Mouse (Mus musculus): ENCODE results near the gene Foxo4. TPM values are rescaled to one million over a fixed set of nuclear protein-coding genes. Genes with fewer than 3 reads are reported as not detected.

Foxo4 gene
- total RNA-seq (2023): 21.4 and 28.5 TPM in 2 replicates

DNA sequence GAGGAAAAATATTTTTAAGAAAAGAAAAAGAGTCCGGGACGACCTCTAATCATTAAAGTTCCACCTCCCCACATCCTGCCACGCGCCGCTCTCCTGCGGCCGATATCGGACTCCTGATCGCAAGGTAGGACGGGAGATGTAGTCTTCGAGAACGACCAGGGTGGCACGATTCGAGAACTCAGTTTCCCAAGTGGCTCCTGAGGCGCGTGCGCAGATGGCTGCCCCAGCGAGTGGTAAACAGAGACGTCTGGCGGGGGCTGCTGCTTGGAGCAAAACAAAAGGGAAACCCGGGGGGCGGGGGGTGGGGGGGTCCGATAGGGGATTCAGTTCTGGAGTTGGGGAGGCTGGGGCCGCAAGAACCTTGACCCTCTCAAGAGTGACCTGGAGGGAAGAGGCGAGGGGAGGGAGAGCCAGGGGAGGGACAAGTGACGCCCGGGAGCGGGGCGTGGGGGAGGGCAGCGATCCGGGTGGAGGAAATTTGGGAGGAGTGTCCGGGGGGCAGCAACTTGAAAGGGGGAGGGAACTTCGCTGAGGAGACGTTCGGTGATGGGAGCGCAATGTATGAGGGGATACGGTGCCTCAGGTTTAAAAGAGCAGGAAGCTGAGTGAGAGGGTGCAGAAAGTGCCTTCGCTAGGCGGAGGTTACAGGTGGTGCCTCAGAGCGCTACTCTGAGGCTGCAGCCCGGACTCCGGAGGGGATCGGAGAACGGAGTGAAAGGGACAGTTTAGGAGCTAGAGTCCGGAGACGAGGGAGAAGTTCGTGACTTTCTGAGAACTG is at the start of gene Foxo4:
Gene Foxo4 (plus strand): TSS at position 577 of the 778 bp plus-strand sequence.

DNA sequence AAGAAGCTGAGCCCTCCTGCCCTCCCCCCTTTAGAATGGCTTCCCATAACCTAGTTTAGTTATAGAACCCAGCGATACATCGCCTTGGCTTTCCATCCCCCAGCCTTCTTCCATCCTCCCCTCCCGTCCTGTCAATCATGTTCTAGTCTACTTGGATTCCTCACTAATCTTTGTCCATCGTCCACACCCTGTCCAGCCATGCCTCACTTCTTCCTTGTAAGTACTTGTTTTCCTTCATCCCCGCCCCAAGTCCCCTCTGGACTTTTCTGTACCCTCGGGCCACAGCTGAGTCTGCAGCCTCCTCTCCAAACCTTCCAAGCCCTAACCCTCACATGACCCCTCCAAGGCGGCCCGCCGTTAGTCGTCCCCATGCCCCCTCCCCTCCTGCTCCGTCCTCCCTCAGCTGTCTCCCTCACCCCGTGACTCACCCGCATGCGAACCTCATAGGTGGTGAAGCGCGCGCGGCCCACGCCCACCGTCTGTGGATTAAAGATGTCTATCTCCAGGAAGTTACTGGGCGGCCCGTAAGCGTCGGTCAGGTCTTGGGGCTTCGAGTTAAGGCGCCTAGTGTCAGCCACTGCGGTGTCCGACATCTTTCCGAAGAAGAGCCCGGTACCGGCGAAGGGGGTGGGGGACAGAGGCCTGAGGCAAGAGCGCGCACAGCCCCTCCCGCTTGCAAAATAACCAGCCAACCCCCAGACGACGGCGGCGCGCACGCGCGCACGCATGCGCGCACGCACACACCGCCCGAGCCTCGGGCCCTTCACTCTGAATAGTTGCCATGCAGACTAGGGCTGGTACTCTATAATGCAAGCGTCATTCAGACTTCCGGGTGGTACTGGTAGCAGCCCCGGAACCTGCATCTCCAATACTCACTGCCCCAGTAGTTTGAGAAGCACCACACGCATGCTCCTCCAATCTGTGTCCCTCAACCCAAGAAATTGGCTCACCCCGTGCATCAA is 32.2 kb upstream of the Foxo4 start, which contains the start of gene Snx12:
Gene Snx12 (minus strand): TSS at position 730 of the 962 bp plus-strand sequence.

DNA sequence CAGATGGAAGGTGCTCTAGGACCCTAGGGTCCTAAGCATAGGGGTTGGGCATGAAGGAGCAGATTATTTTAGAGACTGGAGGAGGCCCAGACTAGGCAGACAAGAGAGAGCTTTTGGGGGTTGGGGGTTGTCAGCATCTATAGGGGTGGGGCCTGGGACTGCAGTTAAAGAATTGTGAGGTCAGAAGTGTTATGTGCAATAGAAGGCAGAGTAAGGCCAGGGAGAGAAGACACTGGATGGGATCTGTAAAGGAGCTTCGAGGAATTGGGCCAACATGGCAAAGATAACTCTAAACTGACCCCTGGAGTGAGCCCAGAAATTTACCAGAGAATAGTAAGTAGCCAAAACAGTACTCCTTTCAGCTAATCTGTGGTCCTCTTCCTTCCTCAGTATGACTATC is 9.6 kb downstream of the Foxo4 start, which contains the start of gene Gm614:
Gene Gm614 (minus strand): TSS at position 101 of the 400 bp plus-strand sequence.

DNA sequence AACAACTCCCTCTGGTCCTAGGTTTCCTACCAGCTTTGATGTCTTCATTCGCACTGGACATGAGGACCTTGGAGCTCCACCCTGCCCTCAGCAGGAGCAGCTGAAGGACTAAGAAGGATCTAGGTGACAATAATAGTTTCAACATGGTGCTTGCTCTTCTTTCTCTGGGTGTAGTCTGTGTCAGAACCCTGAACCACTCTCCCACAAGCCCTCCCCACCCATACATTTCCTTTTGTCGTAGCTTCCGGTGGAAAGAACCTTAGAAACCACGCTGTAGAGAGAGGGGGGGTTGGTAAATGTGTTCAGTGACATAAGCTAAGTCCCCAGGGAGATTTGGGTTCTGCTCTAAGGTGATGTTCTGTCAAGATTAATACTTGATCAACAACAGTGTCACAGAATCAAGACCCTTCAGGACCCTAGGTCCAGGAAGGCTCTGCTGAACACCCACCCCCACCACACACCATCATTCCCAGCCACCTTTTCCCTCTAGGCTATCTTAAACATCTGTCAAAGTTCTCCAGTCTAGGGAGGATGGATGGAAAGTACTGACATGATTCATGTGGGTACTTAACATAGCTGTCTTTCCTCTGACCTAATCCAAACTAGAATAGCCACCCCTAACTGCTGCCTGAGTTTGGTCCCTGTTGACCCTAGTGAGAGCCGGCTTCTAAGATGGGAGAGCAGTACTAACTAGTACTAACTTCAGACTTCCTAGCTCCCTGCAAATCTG is 13.9 kb downstream of the Foxo4 start, which contains the start of gene Il2rg:
Gene Il2rg (minus strand): TSS at position 231 of the 730 bp plus-strand sequence.

DNA sequence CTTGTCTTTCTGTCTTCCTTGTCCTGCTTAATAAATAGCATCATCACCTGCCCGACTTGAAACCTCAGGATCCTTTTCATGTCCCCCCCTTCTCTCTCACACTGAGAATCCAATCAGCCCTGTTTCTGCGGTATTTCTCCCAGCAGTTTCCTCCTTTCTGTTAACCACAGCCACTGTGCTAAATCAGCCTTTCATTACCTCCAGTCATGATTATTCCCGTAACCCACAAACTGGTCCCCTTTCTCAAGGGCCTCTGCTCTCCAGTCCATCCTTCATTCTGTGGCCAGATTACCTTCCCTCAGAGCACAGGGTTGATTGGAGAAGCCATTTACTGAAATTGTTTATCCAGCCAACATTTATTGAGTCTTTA is 14.4 kb downstream of the Foxo4 start, which contains the start of gene Gm20489:
Gene Gm20489 (minus strand): TSS at position 269 of the 370 bp plus-strand sequence.

DNA sequence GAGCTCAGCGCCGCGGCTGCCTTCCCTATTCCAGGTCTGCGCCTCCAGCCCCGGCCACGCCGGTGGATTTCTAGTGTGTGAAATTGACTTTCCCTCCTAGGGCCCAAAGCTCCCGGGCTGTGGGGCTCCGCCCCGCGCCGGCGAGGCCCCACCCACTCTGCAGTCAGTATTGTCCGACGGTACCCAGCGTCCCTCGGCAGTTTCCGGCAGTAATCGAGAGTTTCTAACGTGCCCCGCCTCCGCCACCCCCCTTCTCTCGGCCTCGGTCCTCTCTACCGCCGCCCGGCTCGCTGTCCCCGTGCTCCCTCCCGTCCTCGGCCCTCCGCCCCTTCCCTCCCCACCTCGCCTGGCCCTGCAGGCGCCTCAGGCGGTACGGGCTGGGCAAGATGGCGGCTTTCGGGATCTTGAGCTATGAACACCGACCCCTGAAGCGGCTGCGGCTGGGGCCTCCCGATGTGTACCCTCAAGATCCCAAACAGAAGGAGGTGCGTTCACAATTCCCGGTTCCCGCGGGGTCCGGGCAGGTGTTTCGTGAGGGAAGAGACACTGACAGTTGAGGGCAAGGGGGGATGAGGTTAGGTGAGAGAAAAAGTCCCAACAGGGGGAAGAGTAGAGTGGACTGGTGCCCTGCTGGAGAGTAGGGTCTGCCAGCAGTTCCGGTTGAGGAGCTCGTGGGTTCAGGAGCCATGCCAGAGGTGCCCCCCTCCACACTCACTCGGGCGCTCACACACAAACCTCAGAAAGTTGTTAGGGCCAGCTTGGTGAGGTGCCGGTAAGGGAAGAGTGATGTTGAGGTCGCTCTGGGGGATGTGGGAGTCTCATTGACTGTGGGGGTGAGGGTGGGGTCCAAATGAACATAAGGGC is 19.8 kb downstream of the Foxo4 start, which contains the start of gene Med12:
Gene Med12 (plus strand): TSS at position 156 of the 864 bp plus-strand sequence.

DNA sequence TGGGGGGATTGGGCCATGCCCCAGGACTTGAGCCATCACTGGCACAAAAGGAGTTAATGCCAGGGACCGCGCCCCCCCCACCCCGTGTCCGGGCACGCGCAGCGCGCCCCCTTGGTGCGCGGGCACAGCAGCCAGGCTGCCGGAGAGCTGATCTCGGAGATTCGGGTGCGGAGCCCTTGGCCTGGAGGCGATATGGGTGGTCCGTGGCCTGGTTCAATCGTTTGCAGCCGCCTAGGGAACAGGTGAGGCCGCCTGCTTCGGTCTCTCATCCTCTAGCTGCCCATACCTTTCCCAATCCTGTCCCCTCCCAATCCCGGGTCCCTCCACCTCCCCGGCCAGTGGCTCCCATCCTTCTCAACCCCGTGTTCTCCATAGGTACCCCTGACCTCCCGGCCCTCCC is 44.7 kb downstream of the Foxo4 start, which contains the start of gene Nlgn3:
Gene Nlgn3 (plus strand): TSS at position 114 of the 400 bp plus-strand sequence.

Other genes with a start within 250 kb of the Foxo4 start
- gene Tex11, start 194.9 kb upstream of the Foxo4 start, total RNA-seq (2023): not detected in 2 replicates
- not detected in 2 replicates for gene Slc7a3, start 168.5 kb upstream of the Foxo4 start, total RNA-seq (2023)
- gene Snx12, start 32.0 kb upstream of the Foxo4 start, total RNA-seq (2023): 33.0 and 37.9 TPM in 2 replicates
- 8.1 and 8.9 TPM in 2 replicates for gene Gm614, start 9.5 kb downstream of the Foxo4 start, total RNA-seq (2023)
- gene Il2rg, start 13.7 kb downstream of the Foxo4 start, total RNA-seq (2023): 40.3 and 49.8 TPM in 2 replicates
- gene Gm20489, start 14.5 kb downstream of the Foxo4 start, total RNA-seq (2023): not detected in 2 replicates
- gene Med12, start 19.5 kb downstream of the Foxo4 start, total RNA-seq (2023): 56.6 and 59.5 TPM in 2 replicates
- 0.09 TPM in 1 of 2 replicates, not detected in the other for gene Nlgn3, start 44.6 kb downstream of the Foxo4 start, total RNA-seq (2023)
- gene Gjb1, start 121.8 kb downstream of the Foxo4 start, total RNA-seq (2023): not detected in 2 replicates
- 11.6 and 21.1 TPM in 2 replicates for gene Zmym3, start 166.3 kb downstream of the Foxo4 start, total RNA-seq (2023)
- 128 and 131 TPM in 2 replicates for gene Nono, start 174.8 kb downstream of the Foxo4 start, total RNA-seq (2023)
- gene Itgb1bp2, start 194.6 kb downstream of the Foxo4 start, total RNA-seq (2023): 0.29 TPM in 1 of 2 replicates, not detected in the other

Measured in neutrophil, adult 65 days (primary cell).